Mouse (Mus musculus): ENCODE measurements at regions not wholly inside any gene's neighbourhood (a gene's known extent, or its start where the extent isn't known, plus 50 kb on each side); places are given as distances from the start of the nearest gene placed in this dataset.

DNA sequence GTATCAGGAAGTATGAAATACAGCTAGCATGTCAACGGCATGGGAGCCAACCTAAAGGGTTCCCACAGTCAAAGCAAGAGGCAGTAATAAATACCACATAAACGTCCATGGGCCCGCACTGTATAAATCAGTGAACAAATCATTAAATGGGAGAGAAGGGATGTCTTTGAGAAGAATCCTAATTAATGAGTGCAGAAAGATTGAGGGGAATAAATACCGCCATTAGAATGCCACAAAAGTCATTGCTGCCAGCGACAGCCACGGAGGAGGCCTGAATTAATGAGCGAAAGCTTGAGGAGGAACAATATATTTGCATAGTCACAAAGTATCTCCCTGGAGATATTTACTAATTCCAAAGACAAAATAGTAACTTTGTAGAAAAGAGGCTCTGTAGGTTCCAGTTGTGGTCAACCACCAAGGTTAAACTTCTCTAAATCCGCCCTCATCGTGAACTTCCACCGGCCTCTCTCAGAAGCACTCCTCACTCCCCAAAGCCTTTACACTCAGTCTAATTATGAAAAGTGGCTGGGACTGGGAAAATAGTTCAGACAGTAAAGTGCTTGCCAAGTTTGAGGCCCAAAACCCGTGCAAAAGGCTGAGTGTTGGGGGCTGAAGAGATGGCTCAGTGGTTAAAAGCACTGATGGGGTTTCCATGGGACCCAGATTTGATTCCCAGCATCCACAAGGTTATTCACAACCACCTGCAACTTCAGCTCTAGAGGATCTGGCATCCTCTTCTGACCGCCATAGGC lies 64.4 kb upstream of the Ppp1r26 start:
- Histone ChIP-seq H3K4me3 (ENCODE audit: inconsistent target) (no peak overlapping the region), H3K27ac (no peak overlapping the region), H3K36me3 (ENCODE audit: inconsistent target) (no peaks in the 10 kb centered on the region), H3K79me2 (ENCODE audit: inconsistent target) (no peaks in the 10 kb centered on the region)
- WGBS (ENCODE audit: missing documents), result 76% methylated on average over 12 of the region's 12 CpGs

DNA sequence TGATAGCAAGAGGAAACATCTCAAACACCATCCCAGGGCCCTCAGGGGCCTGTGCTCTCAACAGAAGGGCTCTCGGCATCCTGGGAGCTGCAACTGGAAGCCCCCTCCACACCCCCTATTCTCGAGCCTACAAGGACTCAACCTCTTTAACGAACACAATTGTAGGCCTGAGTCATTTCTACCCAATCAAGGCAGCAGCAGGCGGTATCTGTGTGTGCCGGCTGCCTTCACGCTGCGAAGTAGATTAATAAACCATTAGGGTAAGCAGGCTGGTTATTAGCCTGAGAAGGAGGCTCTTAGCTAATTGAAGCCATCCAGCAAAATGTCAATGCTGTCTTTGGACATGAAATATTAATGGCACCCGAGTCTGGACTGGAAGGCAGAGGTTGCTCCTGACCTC lies 61.7 kb upstream of the Ppp1r26 start:
- Histone ChIP-seq H3K27ac (no peak overlapping the region), H3K4me3 (ENCODE audit: inconsistent target) (no peak overlapping the region), H3K36me3 (ENCODE audit: inconsistent target) (no peaks in the 10 kb centered on the region), H3K79me2 (ENCODE audit: inconsistent target) (no peaks in the 10 kb centered on the region)
- WGBS (ENCODE audit: missing documents), result 92% methylated on average over 8 of the region's 8 CpGs

DNA sequence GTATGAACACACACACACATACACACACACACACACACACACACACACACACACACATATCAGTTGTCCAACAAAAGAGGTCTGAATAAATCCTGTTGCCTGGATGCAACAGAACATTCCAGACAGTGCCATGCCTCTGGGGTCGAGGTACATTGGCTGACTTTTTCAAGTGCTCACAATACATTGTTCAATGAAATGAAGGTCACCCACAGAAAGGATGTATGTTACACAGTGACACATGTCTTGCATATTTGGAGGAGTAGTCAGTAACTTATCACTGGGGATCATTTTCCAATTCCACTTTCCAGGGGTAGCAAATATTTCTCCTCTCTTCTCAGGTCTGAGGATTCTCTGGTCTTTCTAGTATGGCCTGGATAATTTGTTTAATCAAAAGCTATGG lies 59.8 kb upstream of the Ppp1r26 start:
- no peaks in the 10 kb centered on the region for H3K79me2 ChIP-seq (ENCODE audit: inconsistent target)
- WGBS (ENCODE audit: missing documents), result 81% methylated on average over 1 of the region's 1 CpGs

DNA sequence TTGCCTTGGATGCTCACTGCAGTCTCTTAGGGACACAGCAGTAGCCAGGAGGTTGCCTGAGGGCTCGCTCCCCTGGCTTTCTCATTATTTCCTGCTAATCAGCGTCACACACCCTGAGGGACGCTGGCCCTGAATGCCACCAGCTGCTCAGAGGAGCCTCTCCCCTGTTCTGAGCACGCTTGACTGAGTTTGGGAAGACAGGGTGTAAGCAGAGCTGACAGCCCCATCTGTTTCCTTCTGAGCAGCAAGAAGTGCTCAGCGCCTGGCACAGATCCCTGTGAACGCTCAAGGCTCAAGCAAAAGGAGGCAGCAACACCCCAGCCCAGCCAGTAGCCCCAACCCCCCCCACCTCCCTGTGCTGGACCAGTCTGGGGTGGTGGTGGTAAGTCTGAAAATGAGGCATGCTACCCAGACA lies 59.2 kb upstream of the Ppp1r26 start:
- Histone ChIP-seq H3K27ac (no peak overlapping the region), H3K36me3 (ENCODE audit: inconsistent target) (no peaks in the 10 kb centered on the region), H3K4me3 (ENCODE audit: inconsistent target) (no peak overlapping the region), H3K79me2 (ENCODE audit: inconsistent target) (no peaks in the 10 kb centered on the region)
- 66% methylated on average over 6 of the region's 6 CpGs for WGBS (ENCODE audit: missing documents)

More for the DNA sequence above, 59.8 kb upstream of the Ppp1r26 start:
- no peaks in the 10 kb centered on the region for H3K36me3 ChIP-seq (ENCODE audit: inconsistent target)
- H3K4me3 ChIP-seq (ENCODE audit: inconsistent target), result no peak overlapping the region
- no peak overlapping the region for H3K27ac ChIP-seq

DNA sequence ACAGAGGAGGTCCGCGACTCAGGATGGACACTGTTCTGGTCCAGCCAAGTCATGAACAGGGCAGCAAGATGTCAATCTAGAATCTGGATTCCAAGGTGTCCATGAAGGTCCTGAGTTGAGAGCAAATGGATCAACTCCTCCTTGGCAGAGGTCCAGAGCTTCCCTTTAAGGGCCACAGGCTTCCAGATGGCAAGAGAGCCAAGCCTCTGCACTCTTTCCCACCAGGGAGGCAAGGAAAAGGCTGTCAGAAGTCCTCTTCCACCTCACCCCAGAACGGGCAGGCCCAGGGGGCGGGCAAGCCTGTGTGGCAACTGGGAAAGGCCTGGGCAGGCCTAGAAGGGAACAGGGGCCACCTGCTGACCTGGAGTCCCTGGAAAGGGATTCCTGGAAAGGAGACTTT lies 58.7 kb upstream of the Ppp1r26 start:
- Histone ChIP-seq H3K27ac (no peak overlapping the region), H3K36me3 (ENCODE audit: inconsistent target) (no peaks in the 10 kb centered on the region), H3K79me2 (ENCODE audit: inconsistent target) (no peaks in the 10 kb centered on the region), H3K4me3 (ENCODE audit: inconsistent target) (no peak overlapping the region)
- 93% methylated on average over 4 of the region's 4 CpGs for WGBS (ENCODE audit: missing documents)

DNA sequence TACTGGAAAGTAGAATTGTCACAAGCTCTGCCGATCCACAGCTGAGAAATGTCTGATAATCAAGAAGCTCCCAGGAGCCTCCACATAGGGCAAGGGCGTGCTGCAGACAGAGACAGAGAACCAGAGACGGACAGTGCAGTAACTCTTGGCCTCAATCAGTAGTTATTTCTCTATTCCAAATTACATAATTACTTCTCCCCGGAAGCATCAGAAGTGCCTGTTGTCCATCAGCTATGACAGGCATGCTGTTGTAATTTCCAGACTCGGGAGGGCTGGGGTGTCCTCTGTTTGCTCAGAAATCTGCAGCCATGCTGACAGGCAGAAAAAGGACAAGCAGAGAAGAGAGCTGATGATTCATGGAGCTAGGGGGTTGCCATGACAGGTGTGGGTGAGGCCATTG lies 56.9 kb upstream of the Ppp1r26 start:
- 38% methylated on average over 5 of the region's 5 CpGs for WGBS (ENCODE audit: missing documents)

DNA sequence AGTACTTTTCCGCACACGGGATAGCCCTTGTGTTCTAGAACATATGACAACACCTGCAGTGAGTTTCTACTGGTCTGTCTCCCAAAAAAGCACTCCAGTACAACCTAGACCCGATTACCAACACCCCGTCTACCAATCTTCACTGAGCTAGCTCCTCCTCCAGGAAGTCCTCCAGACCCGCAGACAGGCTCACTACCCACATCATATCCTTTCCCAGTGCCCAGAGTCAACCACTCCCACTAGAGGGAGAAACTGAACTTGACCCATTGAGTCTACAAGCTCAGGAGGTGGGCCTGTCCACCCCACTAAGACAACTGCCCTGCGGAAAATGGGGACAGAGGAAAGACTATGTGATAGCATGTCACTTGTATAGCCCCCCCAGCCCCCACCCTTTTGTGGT lies 51.2 kb upstream of the Ppp1r26 start:
- Histone ChIP-seq H3K27ac (no peak overlapping the region), H3K4me3 (ENCODE audit: inconsistent target) (no peak overlapping the region), H3K79me2 (ENCODE audit: inconsistent target) (no peaks in the 10 kb centered on the region), H3K36me3 (ENCODE audit: inconsistent target) (no peaks in the 10 kb centered on the region)
- 59% methylated on average over 6 of the region's 6 CpGs for WGBS (ENCODE audit: missing documents)

More for the DNA sequence above, 56.9 kb upstream of the Ppp1r26 start:
- no peak overlapping the region for H3K27ac ChIP-seq
- H3K36me3 ChIP-seq (ENCODE audit: inconsistent target), result no peaks in the 10 kb centered on the region
- no peak overlapping the region for H3K4me3 ChIP-seq (ENCODE audit: inconsistent target)
- no peaks in the 10 kb centered on the region for H3K79me2 ChIP-seq (ENCODE audit: inconsistent target)
